Mouse (Mus musculus) limb, embryonic 14.5 days (tissue): ENCODE data around the gene Gm49510. TPM values are rescaled to one million over a fixed set of nuclear protein-coding genes. Genes with fewer than 3 reads are reported as not detected.
A peak's percentile ranks its signal among the peaks of the same experiment; 100 is the strongest.

Source experiments
- ATAC-seq: fragments of 200-750 bp; cut with Nextera tagmentation; 2 replicates; pipeline ENCODE4 v1.8.0; 2017; ENCODE audit warnings: low read depth, moderate number of reproducible peaks, moderate TSS enrichment; ENCODE audit not compliant: low FRiP score
- DNase-seq: peaks from one replicate; pipeline ENCODE4 v3.0.0-alpha.2; 2015; ENCODE audit warnings: low spot score
- H3K27ac ChIP-seq: fragments of 300-500 bp; sonication (generic); replicated peaks from 2 replicates; pipeline ENCODE4 v1.5.1; 2014; ENCODE audit warnings: low read depth, mild to moderate bottlenecking, low read length, moderate library complexity, mixed read lengths
- H3K27me3 ChIP-seq: fragments of 300-500 bp; sonication (generic); 2 replicates; pipeline ENCODE4 v1.6.1; 2014; ENCODE audit warnings: low read length, mixed read lengths; ENCODE audit not compliant: control insufficient read depth, insufficient read depth
- H3K36me3 ChIP-seq: fragments of 300-500 bp; sonication (generic); 2 replicates; pipeline ENCODE4 v1.6.1; 2014; ENCODE audit warnings: mild to moderate bottlenecking, low read length, moderate library complexity, mixed read lengths; ENCODE audit not compliant: control insufficient read depth, insufficient read depth
- H3K4me1 ChIP-seq: fragments of 300-500 bp; sonication (generic); 2 replicates; pipeline ENCODE4 v1.6.1; 2014; ENCODE audit warnings: antibody characterized with exemption, low read length, mixed read lengths; ENCODE audit not compliant: control insufficient read depth, insufficient read depth
- H3K4me2 ChIP-seq: fragments of 300-500 bp; sonication (generic); replicated peaks from 2 replicates; pipeline ENCODE4 v1.6.1; 2014; ENCODE audit warnings: low read depth, mild to moderate bottlenecking, low read length, moderate library complexity; ENCODE audit not compliant: severe bottlenecking
- H3K4me3 ChIP-seq: fragments of 300-500 bp; sonication (generic); replicated peaks from 2 replicates; pipeline ENCODE4 v1.5.1; 2014; ENCODE audit warnings: low read length
- H3K9ac ChIP-seq: fragments of 300-500 bp; sonication (generic); 2 replicates; pipeline ENCODE4 v1.6.1; 2014; ENCODE audit warnings: mild to moderate bottlenecking, low read depth, low read length, moderate library complexity; ENCODE audit not compliant: severe bottlenecking
- H3K9me3 ChIP-seq: fragments of 300-500 bp; sonication (generic); 2 replicates; pipeline ENCODE4 v1.6.1; 2016; ENCODE audit warnings: low read length; ENCODE audit not compliant: control insufficient read depth
- POLR2A ChIP-seq: fragments of 200-500 bp; IDR thresholded peaks from 2 replicates; pipeline ENCODE4 v1.8.0; 2012; ENCODE audit warnings: inconsistent platforms, mild to moderate bottlenecking, moderate library complexity, borderline replicate concordance; ENCODE audit not compliant: insufficient read depth, insufficient read length; ENCODE audit errors: extremely low read depth
- WGBS: fragments of 180-500 bp; shearing (Covaris S2); extraction: QIAGEN DNeasy Blood & Tissue Kit; methylation state at CpG from one replicate; pipeline ENCODE4 v1.1.7; 2014; 5-methylcytosine and 5-hydroxymethylcytosine counted together
- polyA plus RNA-seq, 2 experiments: library from polyadenylated mRNA; depleted of rRNA in 1 of 2; stranded (reverse) in 1 of 2; unstranded in 1 of 2; fragments of >200 nt; fragmentation: Nextera tagmentation in 1 of 2; extraction: Ambion mirVana in 1 of 2; gene quantifications; 2 replicates each; pipeline versions ENCODE4 v1.2.1 to v1.2.3; 2012 to 2014

The Gm49510 gene
- polyA plus RNA-seq, 2 experiments, result 0.20 to 0.92 TPM

GRCm38 (mm10) chr15:78896149-78896548 is 3.3 kb upstream of the Gm49510 start:
- no peaks in the 10 kb centered on the region for H3K9me3 ChIP-seq
- no peak overlapping the region for H3K4me2 ChIP-seq
- H3K4me1 ChIP-seq, result peaks cover 21% of the 10 kb centered on the region
- ATAC-seq, result no peak
- H3K27me3 ChIP-seq, result no peaks in the 10 kb centered on the region
- no peak overlapping the region for H3K4me3 ChIP-seq
- TF ChIP-seq POLR2A, result no peak
- H3K36me3 ChIP-seq, result peaks cover 44% of the 10 kb centered on the region
- no peak for DNase-seq
- no peak overlapping the region for H3K27ac ChIP-seq
- no peak overlapping the region for H3K9ac ChIP-seq
- 83% methylated on average over 3 of the region's 3 CpGs for WGBS

GRCm38 (mm10) chr15:78897488-78897887 is 2.0 kb upstream of the Gm49510 start:
- 86% methylated on average over 4 of the region's 4 CpGs for WGBS
- H3K4me3 ChIP-seq, result no peak overlapping the region
- no peaks in the 10 kb centered on the region for H3K9me3 ChIP-seq
- H3K9ac ChIP-seq, result no peak overlapping the region
- peaks cover 28% of the 10 kb centered on the region for H3K4me1 ChIP-seq
- no peak overlapping the region for H3K27ac ChIP-seq
- DNase-seq (no peak), ATAC-seq (no peak)
- no peaks in the 10 kb centered on the region for H3K27me3 ChIP-seq
- TF ChIP-seq POLR2A, result no peak
- peaks cover 31% of the 10 kb centered on the region for H3K36me3 ChIP-seq
- H3K4me2 ChIP-seq, result no peak overlapping the region

GRCm38 (mm10) chr15:78898507-78899001 is 913 bp upstream of the Gm49510 start:
- peak overlapping the region; percentile 64; the same call in 1 of the 2 replicates for H3K9ac ChIP-seq

GRCm38 (mm10) chr15:78899740-78900584 is 495 bp downstream of the Gm49510 start, which contains the start of gene Sh3bp1:
TSS of gene Sh3bp1 (plus strand) at chr15:78899768.
- H3K4me1 ChIP-seq, result peaks cover 28% of the 10 kb centered on the region
- peak; percentile 71 for DNase-seq
- 0 out of 2 replicates have a peak, but pooled peaks have one; percentile 47 for TF ChIP-seq POLR2A

More at GRCm38 (mm10) chr15:78898507-78899001, 913 bp upstream of the Gm49510 start:
- H3K27ac ChIP-seq, result no peak overlapping the region
- peaks cover 28% of the 10 kb centered on the region for H3K4me1 ChIP-seq
- no peak for TF ChIP-seq POLR2A
- H3K27me3 ChIP-seq, result no peaks in the 10 kb centered on the region
- WGBS, result 47% methylated on average over 6 of the region's 6 CpGs
- H3K4me2 ChIP-seq, result peak overlapping the region; percentile 82
- DNase-seq, result no peak
- H3K36me3 ChIP-seq, result peaks cover 30% of the 10 kb centered on the region
- peak overlapping the region; percentile 61; the same call in 1 of the 2 replicates for H3K4me3 ChIP-seq
- no peak for ATAC-seq
- no peaks in the 10 kb centered on the region for H3K9me3 ChIP-seq

GRCm38 (mm10) chr15:78900585-78901421 is 1.3 kb downstream of the Gm49510 start:
- Histone ChIP-seq H3K4me2 (peak overlapping the region; percentile 82), H3K9ac (peak overlapping the region; percentile 64), H3K4me3 (peak overlapping the region; percentile 61), H3K27ac (peak overlapping the region; percentile 23), H3K36me3 (peaks cover 35% of the 10 kb centered on the region), H3K4me1 (peaks cover 28% of the 10 kb centered on the region), H3K9me3 (no peaks in the 10 kb centered on the region), H3K27me3 (no peaks in the 10 kb centered on the region)
- peak; percentile 7; the same call in 1 of the 2 replicates for ATAC-seq
- no peak for TF ChIP-seq POLR2A
- 15% methylated on average over 18 of the region's 18 CpGs for WGBS
- DNase-seq, result no peak

More at GRCm38 (mm10) chr15:78899740-78900584, 495 bp downstream of the Gm49510 start, which contains the start of gene Sh3bp1:
- peak within 1 kb of the TSS; percentile 61 for H3K4me3 ChIP-seq
- H3K36me3 ChIP-seq, result peaks cover 30% of the 10 kb centered on the region
- no peaks in the 10 kb centered on the region for H3K9me3 ChIP-seq
- peak within 1 kb of the TSS; percentile 23 for H3K27ac ChIP-seq
- peak within 1 kb of the TSS; percentile 64 for H3K9ac ChIP-seq
- 0% methylated on average over 43 of the region's 47 CpGs for WGBS
- H3K4me2 ChIP-seq, result peak within 1 kb of the TSS; percentile 82
- peak; percentile 67 for ATAC-seq
- H3K27me3 ChIP-seq, result no peaks in the 10 kb centered on the region
